In genomic region chr17:78415255-78415654, GRCm38 (mm10) we compare ENCODE assay signal across 1 mouse cellular context.
TF ChIP-seq lines count a peak whose summit lies in the region.

No protein-coding gene starts in this region.

TF ChIP-seq in CH12.LX, 34 proteins besides CTCF, POLR2A, EP300 and RAD21:
- no peak for TF ChIP-seq ETS1 (conservative IDR thresholded peaks at IDR 0.05; ENCODE audit: low read depth, low read length)
- TF ChIP-seq ZC3H11A (IDR thresholded peaks at IDR 0.05; ENCODE audit: low read depth, low read length), result no peak
- TF ChIP-seq USF2 (conservative IDR thresholded peaks at IDR 0.05; ENCODE audit: low read depth, low read length), result no peak
- TF ChIP-seq TCF12 (IDR thresholded peaks at IDR 0.05; ENCODE audit: low read depth, low read length), result no peak
- no peak for TF ChIP-seq CHD2 (IDR thresholded peaks at IDR 0.05; ENCODE audit: low read length)
- no peak for TF ChIP-seq MYC (IDR thresholded peaks at IDR 0.05; ENCODE audit: low read depth, low read length)
- TF ChIP-seq ELF1 (IDR thresholded peaks at IDR 0.05; ENCODE audit: low read depth, low read length), result no peak
- TF ChIP-seq KAT2A (IDR thresholded peaks at IDR 0.05; ENCODE audit: insufficient replicate concordance, low read length), result no peak
- TF ChIP-seq CHD1 (IDR thresholded peaks at IDR 0.05; ENCODE audit: low read depth, low read length), result no peak
- no peak for TF ChIP-seq UBTF (IDR thresholded peaks at IDR 0.05; ENCODE audit: low read depth, low read length)
- TF ChIP-seq JUN (IDR thresholded peaks at IDR 0.05; ENCODE audit: insufficient read depth, low read depth, low read length), result no peak
- no peak for TF ChIP-seq GABPA (IDR thresholded peaks at IDR 0.05; ENCODE audit: insufficient replicate concordance, low read depth, low read length)
- no peak for TF ChIP-seq NELFE (IDR thresholded peaks at IDR 0.05; ENCODE audit: low read depth, low read length)
